Mouse (Mus musculus) cerebellum, postnatal 4 days (tissue): ENCODE measurements around the gene Aifm3.
"Not testable (repeated sequence)": the region's sequence is repeated elsewhere in the genome, so short reads cannot be mapped to it uniquely, and the experiment has no call there.

Source experiments
- DNase-seq, 2 experiments: peaks; one replicate each; pipeline ENCODE4 v3.0.0; 2022; ENCODE audit warnings: low spot score in 2 of 2, mixed read lengths in 1 of 2

The Aifm3 gene

DNA sequence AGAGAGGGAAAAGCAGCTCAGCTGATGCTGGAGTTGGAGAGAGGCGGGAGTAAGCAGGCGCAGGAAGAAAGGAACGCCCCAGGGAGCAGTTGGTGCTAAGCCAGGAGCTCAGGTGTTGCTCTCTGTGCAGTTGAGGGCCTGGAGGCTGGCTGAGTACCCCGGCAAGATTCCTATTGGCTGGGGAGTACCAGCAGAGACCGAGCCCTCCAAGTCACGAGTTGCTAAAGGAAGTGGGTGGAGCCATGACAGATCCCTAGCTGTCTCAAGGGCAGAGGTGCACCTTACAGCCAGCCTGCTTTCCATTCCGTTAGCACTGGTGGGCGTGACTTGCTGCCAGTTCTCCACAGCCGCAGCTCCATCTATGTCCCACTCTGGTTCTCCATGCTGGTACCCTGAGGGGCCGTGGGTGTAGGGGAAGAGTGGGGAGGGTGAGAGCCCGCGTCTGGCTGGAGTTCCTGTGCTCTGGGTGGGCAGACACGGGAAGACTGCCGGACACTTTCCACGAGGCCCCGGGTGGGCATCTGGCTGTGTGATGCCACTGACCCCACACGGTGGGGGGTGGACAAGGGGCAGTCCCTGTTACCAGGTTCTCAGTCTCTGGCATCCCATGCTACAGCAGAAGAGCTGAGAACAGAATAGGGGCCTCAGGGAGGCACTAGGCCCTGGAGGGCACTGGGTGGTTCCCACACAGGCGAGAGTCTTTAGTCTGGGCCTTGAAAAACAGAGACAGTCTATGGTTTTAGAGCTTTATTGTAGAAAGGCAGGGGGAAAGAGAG is 64.7 kb downstream of the Aifm3 start:
- DNase-seq = no peak

DNA sequence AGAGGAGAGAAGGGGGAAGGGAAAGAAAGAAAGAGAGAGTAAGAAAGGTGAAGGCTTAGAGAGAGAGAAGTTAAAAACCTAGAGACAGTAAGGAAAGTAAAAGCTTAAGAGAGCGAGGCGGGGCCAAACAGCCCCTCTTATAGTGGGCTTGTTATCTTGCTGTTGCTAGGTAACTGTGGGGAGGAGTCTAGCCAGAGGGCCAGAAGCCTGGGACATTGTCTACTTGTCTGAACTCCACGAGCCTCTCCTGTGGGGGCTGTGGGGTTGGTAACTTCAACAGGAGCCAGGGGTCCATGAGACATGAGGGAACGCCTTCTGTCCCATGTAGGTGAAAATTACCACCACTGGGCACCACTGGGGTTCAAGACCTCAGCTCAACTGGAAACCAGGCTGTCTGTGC is 65.3 kb downstream of the Aifm3 start:
- DNase-seq = not testable (repeated sequence)

DNA sequence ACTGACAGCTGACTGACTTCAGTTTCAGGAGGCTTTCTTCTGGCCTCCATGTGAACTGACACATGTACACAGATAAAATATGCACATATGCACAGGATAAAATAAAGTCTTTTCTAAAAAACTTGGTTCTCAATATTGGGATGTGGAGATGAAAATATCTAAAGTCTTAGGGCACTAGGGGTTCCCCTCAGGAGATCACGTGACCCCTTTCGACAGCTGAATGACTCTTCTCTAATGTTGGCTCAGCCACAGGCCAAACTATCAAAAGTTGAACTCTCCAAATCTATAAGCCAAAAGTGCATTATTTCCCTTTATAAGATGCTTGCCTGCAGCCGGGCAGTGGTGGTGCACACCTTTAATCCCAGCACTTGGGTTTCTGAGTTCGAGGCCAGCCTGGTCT is 66.8 kb downstream of the Aifm3 start:
- no peak for DNase-seq

- no peak for DNase-seq
Measured at GRCm38 (mm10) chr16:17556907-17557306, 67.5 kb downstream of the Aifm3 start.
